Mouse (Mus musculus) limb, embryonic 15.5 days (tissue): ENCODE results near the gene Rsrc2. TPM values are rescaled to one million over a fixed set of nuclear protein-coding genes. Genes with fewer than 3 reads are reported as not detected.
A peak's percentile ranks its signal among the peaks of the same experiment; 100 is the strongest.
"Not testable (repeated sequence)": the region's sequence is repeated elsewhere in the genome, so short reads cannot be mapped to it uniquely, and the experiment has no call there.

Source experiments
- ATAC-seq: fragments of 200-750 bp; cut with Nextera tagmentation; 2 replicates; pipeline ENCODE4 v1.8.0; 2017; ENCODE audit warnings: low read depth, moderate TSS enrichment; ENCODE audit not compliant: insufficient number of reproducible peaks, low FRiP score, low TSS enrichment
- H3K27ac ChIP-seq: fragments of 300-500 bp; sonication (generic); 2 replicates; pipeline ENCODE4 v1.5.1; 2015; ENCODE audit warnings: moderate library complexity, mild to moderate bottlenecking, inconsistent platforms
- H3K27me3 ChIP-seq: fragments of 300-500 bp; sonication (generic); 2 replicates; pipeline ENCODE4 v1.6.1; 2015; ENCODE audit warnings: inconsistent platforms
- H3K36me3 ChIP-seq: fragments of 300-500 bp; sonication (generic); 2 replicates; pipeline ENCODE4 v1.6.1; 2015; ENCODE audit warnings: inconsistent platforms
- H3K4me1 ChIP-seq: fragments of 300-500 bp; sonication (generic); 2 replicates; pipeline ENCODE4 v1.6.1; 2015; ENCODE audit warnings: inconsistent platforms
- H3K4me2 ChIP-seq: fragments of 300-500 bp; sonication (generic); 2 replicates; pipeline ENCODE4 v1.6.1; 2015; ENCODE audit warnings: mild to moderate bottlenecking, inconsistent platforms
- H3K4me3 ChIP-seq: fragments of 300-500 bp; sonication (generic); 2 replicates; pipeline ENCODE4 v1.5.1; 2015; ENCODE audit warnings: mild to moderate bottlenecking, inconsistent platforms
- H3K9ac ChIP-seq: fragments of 300-500 bp; sonication (generic); 2 replicates; pipeline ENCODE4 v1.6.1; 2015; ENCODE audit warnings: inconsistent platforms
- H3K9me3 ChIP-seq: fragments of 300-500 bp; sonication (generic); 2 replicates; pipeline ENCODE4 v1.6.1; 2016; ENCODE audit warnings: inconsistent platforms
- WGBS: fragments of 180-500 bp; shearing (Covaris S2); methylation state at CpG from one replicate; pipeline ENCODE4 v1.1.7; 2015; 5-methylcytosine and 5-hydroxymethylcytosine counted together
- polyA plus RNA-seq: library from polyadenylated mRNA; unstranded; fragments of >200 nt; fragmentation: Nextera tagmentation; extraction: Ambion mirVana; gene quantifications from 2 replicates; pipeline ENCODE4 v1.2.1, GENCODE M21; 2015

Gene Rsrc2
- polyA plus RNA-seq, result 109 and 111 TPM in 2 replicates

- under 1% methylated on average over 56 of the region's 63 CpGs for WGBS
- Histone ChIP-seq H3K36me3 (peaks cover 9% of the 10 kb centered on the region), H3K4me3 (peak within 1 kb of the TSS; percentile 68), H3K27me3 (no peaks in the 10 kb centered on the region), H3K4me2 (peak within 1 kb of the TSS; percentile 72), H3K27ac (peak within 1 kb of the TSS; percentile 99), H3K9ac (peak within 1 kb of the TSS; percentile 76), H3K9me3 (no peaks in the 10 kb centered on the region), H3K4me1 (peaks cover 29% of the 10 kb centered on the region)
- peak; percentile 100 for ATAC-seq
Observed at GRCm38 (mm10) chr5:123749065-123750064, at the start of gene Rsrc2, which contains the start of gene Kntc1. Rsrc2 (minus strand) TSS chr5:123749414. Kntc1 (plus strand) TSS chr5:123749716.

- H3K4me3 ChIP-seq, result no peak overlapping the region
- H3K9me3 ChIP-seq, result no peaks in the 10 kb centered on the region
- no peak for ATAC-seq
- H3K36me3 ChIP-seq, result peaks cover 78% of the 10 kb centered on the region
- WGBS, result 86% methylated on average over 2 of the region's 2 CpGs
- no peaks in the 10 kb centered on the region for H3K4me1 ChIP-seq
- no peak overlapping the region for H3K4me2 ChIP-seq
- H3K9ac ChIP-seq, result no peak overlapping the region
- H3K27me3 ChIP-seq, result no peaks in the 10 kb centered on the region
- no peak overlapping the region for H3K27ac ChIP-seq
Observed at GRCm38 (mm10) chr5:123793081-123793480, 43.9 kb upstream of the Rsrc2 start.

- Histone ChIP-seq H3K36me3 (peaks cover 78% of the 10 kb centered on the region), H3K9ac (no peak overlapping the region), H3K4me1 (no peaks in the 10 kb centered on the region), H3K27ac (no peak overlapping the region), H3K4me3 (no peak overlapping the region), H3K9me3 (no peaks in the 10 kb centered on the region), H3K27me3 (no peaks in the 10 kb centered on the region), H3K4me2 (no peak overlapping the region)
- ATAC-seq, result no peak
- WGBS, result 93% methylated on average over 7 of the region's 7 CpGs
Observed at GRCm38 (mm10) chr5:123788976-123789375, 39.8 kb upstream of the Rsrc2 start.

- H3K9ac ChIP-seq, result no peak overlapping the region
- no peak overlapping the region for H3K27ac ChIP-seq
- H3K36me3 ChIP-seq, result peaks cover 77% of the 10 kb centered on the region
- 90% methylated on average over 4 of the region's 4 CpGs for WGBS
- ATAC-seq, result no peak
- no peaks in the 10 kb centered on the region for H3K9me3 ChIP-seq
- H3K4me3 ChIP-seq, result no peak overlapping the region
- H3K4me2 ChIP-seq, result no peak overlapping the region
- H3K27me3 ChIP-seq, result no peaks in the 10 kb centered on the region
- H3K4me1 ChIP-seq, result no peaks in the 10 kb centered on the region
Observed at GRCm38 (mm10) chr5:123781864-123782263, 32.6 kb upstream of the Rsrc2 start.

- H3K9ac ChIP-seq, result no peak overlapping the region
- no peak overlapping the region for H3K27ac ChIP-seq
- no peaks in the 10 kb centered on the region for H3K4me1 ChIP-seq
- H3K4me2 ChIP-seq, result no peak overlapping the region
- no peaks in the 10 kb centered on the region for H3K27me3 ChIP-seq
- ATAC-seq, result no peak
- WGBS, result 90% methylated on average over 8 of the region's 8 CpGs
- no peak overlapping the region for H3K4me3 ChIP-seq
- no peaks in the 10 kb centered on the region for H3K9me3 ChIP-seq
- H3K36me3 ChIP-seq, result peaks cover 76% of the 10 kb centered on the region
Observed at GRCm38 (mm10) chr5:123780716-123781115, 31.5 kb upstream of the Rsrc2 start.

GRCm38 (mm10) chr5:123773441-123773840 lies 24.2 kb upstream of the Rsrc2 start:
- WGBS, result 94% methylated on average over 9 of the region's 9 CpGs
- no peak overlapping the region for H3K27ac ChIP-seq

GRCm38 (mm10) chr5:123766455-123766854 lies 17.2 kb upstream of the Rsrc2 start:
- H3K9ac ChIP-seq, ATAC-seq, H3K4me3 ChIP-seq, H3K9me3 ChIP-seq, H3K27me3 ChIP-seq, H3K27ac ChIP-seq, H3K4me2 ChIP-seq, H3K4me1 ChIP-seq: not testable (repeated sequence)
- peaks cover 60% of the 10 kb centered on the region for H3K36me3 ChIP-seq
- 82% methylated on average over 11 of the region's 11 CpGs for WGBS

More at GRCm38 (mm10) chr5:123773441-123773840, 24.2 kb upstream of the Rsrc2 start:
- Histone ChIP-seq H3K4me2 (no peak overlapping the region), H3K27me3 (no peaks in the 10 kb centered on the region), H3K9ac (no peak overlapping the region), H3K4me1 (no peaks in the 10 kb centered on the region), H3K9me3 (no peaks in the 10 kb centered on the region), H3K36me3 (peaks cover 64% of the 10 kb centered on the region), H3K4me3 (no peak overlapping the region)
- no peak for ATAC-seq

- no peak overlapping the region for H3K27ac ChIP-seq
- H3K9me3 ChIP-seq, result no peaks in the 10 kb centered on the region
- H3K27me3 ChIP-seq, result no peaks in the 10 kb centered on the region
- no peak overlapping the region for H3K4me3 ChIP-seq
- WGBS, result 92% methylated on average over 11 of the region's 11 CpGs
- peaks cover 55% of the 10 kb centered on the region for H3K36me3 ChIP-seq
- no peak overlapping the region for H3K4me2 ChIP-seq
- ATAC-seq, result no peak
- no peak overlapping the region for H3K9ac ChIP-seq
- no peaks in the 10 kb centered on the region for H3K4me1 ChIP-seq
Observed at GRCm38 (mm10) chr5:123765506-123765905, 16.3 kb upstream of the Rsrc2 start.

GRCm38 (mm10) chr5:123748339-123749064 lies 712 bp downstream of the Rsrc2 start:
- no peak for ATAC-seq
- H3K36me3 ChIP-seq, result peaks cover 17% of the 10 kb centered on the region

GRCm38 (mm10) chr5:123747604-123748003 lies 1.6 kb downstream of the Rsrc2 start:
- 23% methylated on average over 7 of the region's 7 CpGs for WGBS

More at GRCm38 (mm10) chr5:123748339-123749064, 712 bp downstream of the Rsrc2 start:
- WGBS, result under 1% methylated on average over 18 of the region's 18 CpGs
- Histone ChIP-seq H3K27me3 (no peaks in the 10 kb centered on the region), H3K27ac (peak overlapping the region; percentile 99), H3K4me1 (peaks cover 29% of the 10 kb centered on the region), H3K4me2 (peak overlapping the region; percentile 49), H3K4me3 (peak overlapping the region; percentile 68), H3K9me3 (no peaks in the 10 kb centered on the region), H3K9ac (peak overlapping the region; percentile 76)

GRCm38 (mm10) chr5:123746253-123746652 lies 3.0 kb downstream of the Rsrc2 start:
- Histone ChIP-seq H3K27ac (no peak overlapping the region), H3K9ac (no peak overlapping the region), H3K9me3 (no peaks in the 10 kb centered on the region)

More at GRCm38 (mm10) chr5:123747604-123748003, 1.6 kb downstream of the Rsrc2 start:
- Histone ChIP-seq H3K36me3 (peaks cover 21% of the 10 kb centered on the region), H3K9me3 (no peaks in the 10 kb centered on the region), H3K27me3 (no peaks in the 10 kb centered on the region), H3K4me3 (peak overlapping the region; percentile 68), H3K4me1 (peaks cover 29% of the 10 kb centered on the region), H3K27ac (no peak overlapping the region), H3K4me2 (peak overlapping the region; percentile 49), H3K9ac (no peak overlapping the region)
- no peak for ATAC-seq

More at GRCm38 (mm10) chr5:123746253-123746652, 3.0 kb downstream of the Rsrc2 start:
- Histone ChIP-seq H3K27me3 (no peaks in the 10 kb centered on the region), H3K4me3 (no peak overlapping the region), H3K4me1 (peaks cover 29% of the 10 kb centered on the region), H3K4me2 (peak overlapping the region; percentile 49), H3K36me3 (peaks cover 28% of the 10 kb centered on the region)
- ATAC-seq, result no peak
